Mouse (Mus musculus) T-cell, adult 2 months (primary cell): ENCODE results near the gene Gm29094.

Experiments
- DNase-seq: peaks from one replicate; pipeline ENCODE4 v3.0.0; 2022; ENCODE audit warnings: low spot score

The Gm29094 gene

DNA sequence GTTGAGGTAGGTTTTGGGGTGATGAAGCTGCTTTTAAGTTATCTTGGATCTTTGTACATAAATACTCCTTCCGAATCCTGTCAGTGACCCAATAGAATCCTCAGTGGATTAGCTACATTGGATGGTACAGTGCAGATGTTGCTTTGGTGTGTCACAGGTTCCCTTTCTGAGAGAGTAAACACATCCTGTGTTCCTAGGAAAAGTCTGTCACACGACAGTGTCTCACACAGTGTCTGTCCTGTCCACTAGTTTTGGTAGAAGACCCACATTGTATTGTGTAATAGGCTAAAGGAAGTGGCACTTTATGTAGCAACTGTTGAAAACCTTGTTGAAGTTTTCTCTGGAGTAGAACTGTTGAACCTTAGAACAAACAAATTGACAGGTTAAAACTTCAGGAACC, 54.2 kb downstream of the Gm29094 start:
- DNase-seq, result no peak

DNA sequence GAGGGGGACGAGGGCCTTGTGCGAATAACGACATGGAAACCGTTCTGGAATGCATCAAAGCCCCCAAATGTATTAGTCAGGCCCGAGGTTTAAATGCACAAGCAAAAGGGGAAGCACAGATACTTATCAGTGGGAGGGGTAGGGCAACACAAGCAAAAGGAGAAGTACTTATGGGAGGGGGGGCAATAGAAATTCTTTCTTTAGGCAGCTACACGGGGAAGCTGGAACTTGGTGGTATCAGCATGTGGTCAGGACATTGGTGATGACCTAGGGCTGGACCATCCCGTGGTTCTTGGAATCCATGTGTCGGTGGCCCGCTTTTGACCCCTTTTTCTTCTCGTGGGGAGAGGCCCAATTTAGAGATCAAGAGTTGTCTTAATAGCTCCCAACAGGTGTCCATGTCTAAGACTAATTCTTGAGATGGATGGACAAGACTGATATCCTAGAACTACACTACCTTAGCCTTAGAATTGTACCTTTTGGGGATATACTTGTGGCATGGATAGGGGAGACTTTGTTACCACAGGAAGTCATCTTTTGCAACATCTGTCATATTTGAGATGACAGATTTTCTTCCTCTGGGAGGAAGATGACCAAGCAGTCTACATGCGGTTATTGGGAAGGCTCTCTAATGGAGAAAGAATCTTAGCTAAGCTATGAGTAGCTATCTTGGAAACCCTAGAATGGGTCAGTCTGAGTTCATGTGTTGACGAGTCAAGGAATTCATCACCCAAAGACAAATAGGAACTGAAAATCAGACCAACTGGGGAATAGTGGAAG, 57.6 kb downstream of the Gm29094 start:
- no peak for DNase-seq

DNA sequence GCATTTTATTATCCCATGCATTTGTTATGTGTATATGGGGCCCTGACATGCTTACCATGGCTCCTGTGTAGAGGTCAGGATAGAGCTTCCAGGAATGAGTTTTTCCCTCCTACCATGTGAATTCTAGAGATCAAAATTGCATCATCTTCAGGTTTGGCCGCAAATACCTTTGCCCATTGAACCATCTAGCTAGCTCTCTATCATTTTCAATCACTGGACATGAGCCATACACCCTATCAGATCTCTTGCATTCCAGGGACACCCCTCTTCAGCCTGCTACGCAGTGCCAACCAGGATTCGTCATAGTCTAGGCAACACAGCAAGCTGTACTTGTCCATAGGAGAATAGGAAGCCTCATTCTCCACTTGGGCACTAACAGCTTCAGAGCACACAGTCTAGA, 64.8 kb downstream of the Gm29094 start:
- no peak for DNase-seq

DNA sequence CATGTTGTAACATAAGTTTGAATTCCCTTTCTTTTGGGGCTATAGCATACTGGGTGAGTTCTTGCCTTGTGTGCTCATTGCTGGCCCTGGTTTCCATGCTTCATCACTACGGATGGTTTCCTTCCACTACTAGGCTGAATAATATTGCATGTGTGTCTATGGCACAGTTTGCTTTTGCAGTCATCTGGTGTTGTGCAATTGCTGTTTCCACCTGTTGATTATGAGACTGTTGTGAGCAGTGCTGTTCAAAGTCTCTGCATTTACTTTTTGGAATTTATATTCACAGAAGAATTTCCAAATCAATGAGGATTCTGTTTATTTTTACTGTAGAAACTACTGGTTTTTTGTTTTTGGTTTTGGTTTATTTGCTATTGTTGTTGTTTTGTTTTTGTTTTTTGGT, 65.4 kb downstream of the Gm29094 start:
- no peak for DNase-seq
